Mouse (Mus musculus) embryonic fibroblast, embryonic 13.5 days (primary cell): ENCODE data around the gene 4933425L06Rik.

Experiments
- CTCF ChIP-seq: IDR thresholded peaks from 2 replicates; pipeline ENCODE4 v1.5.1; 2011; ENCODE audit warnings: mild to moderate bottlenecking, control low read depth, low read length, moderate library complexity, borderline replicate concordance; ENCODE audit not compliant: insufficient read depth
- POLR2A ChIP-seq: IDR thresholded peaks from 2 replicates; pipeline ENCODE4 v1.6.1; 2011; ENCODE audit warnings: low read depth, mild to moderate bottlenecking, control low read depth, low read length, moderate library complexity

- no peak for TF ChIP-seq CTCF
- no peak for TF ChIP-seq POLR2A
Observed at GRCm38 (mm10) chr13:105054181-105054940, 27.6 kb upstream of the 4933425L06Rik start, which contains the start of gene Rgs7bp.
